Mouse (Mus musculus) liver, postnatal 0 days (tissue): ENCODE data around the gene Dnajb7.

ENCODE experiments used
- CTCF ChIP-seq: sonication (generic); IDR thresholded peaks from 2 replicates; pipeline ENCODE4 v1.5.1; 2016; ENCODE audit warnings: antibody characterized with exemption, low read depth
- EP300 ChIP-seq: IDR thresholded peaks from 2 replicates; pipeline ENCODE4 v1.6.1; 2016; ENCODE audit warnings: antibody characterized with exemption, low read depth, mild to moderate bottlenecking

GRCm38 (mm10) chr15:81368601-81369000 lies 39.5 kb downstream of the Dnajb7 start:
- TF ChIP-seq CTCF (no peak), EP300 (no peak)
